Mouse (Mus musculus) hindbrain, embryonic 12.5 days (tissue): Measurements from ENCODE around the gene Cct2. TPM values are rescaled to one million over a fixed set of nuclear protein-coding genes. Genes with fewer than 3 reads are reported as not detected.
A peak's percentile ranks its signal among the peaks of the same experiment; 100 is the strongest.

Experiments
- ATAC-seq: fragments of 200-750 bp; cut with Nextera tagmentation; 2 replicates; pipeline ENCODE4 v1.8.0; 2017; ENCODE audit warnings: moderate TSS enrichment; ENCODE audit not compliant: low FRiP score
- H3K27ac ChIP-seq: fragments of 300-500 bp; sonication (generic); 2 replicates; pipeline ENCODE4 v1.5.1; 2016; ENCODE audit warnings: mild to moderate bottlenecking
- H3K27me3 ChIP-seq: fragments of 300-500 bp; sonication (generic); 2 replicates; pipeline ENCODE4 v1.6.1; 2016; ENCODE audit warnings: mild to moderate bottlenecking
- H3K36me3 ChIP-seq: fragments of 300-500 bp; sonication (generic); 2 replicates; pipeline ENCODE4 v1.6.1; 2016; ENCODE audit warnings: mild to moderate bottlenecking
- H3K4me1 ChIP-seq: fragments of 300-500 bp; sonication (generic); 2 replicates; pipeline ENCODE4 v1.6.1; 2016
- H3K4me2 ChIP-seq: fragments of 300-500 bp; sonication (generic); replicated peaks from 2 replicates; pipeline ENCODE4 v1.6.1; 2016; ENCODE audit warnings: mild to moderate bottlenecking
- H3K4me3 ChIP-seq: fragments of 300-500 bp; sonication (generic); 2 replicates; pipeline ENCODE4 v1.5.1; 2016; ENCODE audit warnings: mild to moderate bottlenecking
- H3K9ac ChIP-seq: fragments of 300-500 bp; sonication (generic); 2 replicates; pipeline ENCODE4 v1.6.1; 2016; ENCODE audit warnings: mild to moderate bottlenecking, moderate library complexity
- H3K9me3 ChIP-seq: fragments of 300-500 bp; sonication (generic); replicated peaks from 2 replicates; pipeline ENCODE4 v1.6.1; 2016; ENCODE audit warnings: mild to moderate bottlenecking
- WGBS: fragments of 180-500 bp; shearing (Covaris S2); methylation state at CpG from one replicate; pipeline ENCODE4 v1.1.7; 2016; 5-methylcytosine and 5-hydroxymethylcytosine counted together
- polyA plus RNA-seq: library from polyadenylated mRNA; unstranded; fragments of >200 nt; fragmentation: Nextera tagmentation; extraction: Ambion mirVana; gene quantifications from 2 replicates; pipeline ENCODE4 v1.2.1, GENCODE M21; 2016

The Cct2 gene
- polyA plus RNA-seq, 1 experiment from 2014 or later = 247 TPM

DNA sequence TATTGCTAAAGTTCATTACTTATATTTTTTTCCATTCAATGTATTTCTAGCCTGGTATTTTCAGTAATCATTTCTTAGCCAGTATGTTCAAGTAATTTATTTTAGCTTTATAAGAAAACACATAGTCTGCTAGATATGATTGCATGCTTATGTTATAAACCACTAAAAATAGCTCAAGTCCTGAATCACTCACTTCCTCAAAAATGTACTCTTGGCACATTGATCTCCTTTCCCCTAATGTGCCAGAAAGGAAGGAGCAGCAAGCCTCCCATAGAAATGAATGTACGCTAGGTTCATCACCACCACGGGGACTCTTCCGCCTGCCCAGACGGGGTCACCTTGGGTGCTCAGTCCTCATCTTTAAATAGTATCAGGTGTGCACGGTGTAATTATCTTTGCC, 49.0 kb downstream of the Cct2 start:
- H3K36me3 ChIP-seq = no peaks in the 10 kb centered on the region
- H3K9me3 ChIP-seq = no peaks in the 10 kb centered on the region
- H3K27me3 ChIP-seq = no peaks in the 10 kb centered on the region
- ATAC-seq = no peak
- WGBS = 84% methylated on average over 5 of the region's 5 CpGs
- no peak overlapping the region for H3K4me2 ChIP-seq
- no peak overlapping the region for H3K9ac ChIP-seq
- H3K27ac ChIP-seq = no peak overlapping the region
- peaks cover 15% of the 10 kb centered on the region for H3K4me1 ChIP-seq
- no peak overlapping the region for H3K4me3 ChIP-seq

DNA sequence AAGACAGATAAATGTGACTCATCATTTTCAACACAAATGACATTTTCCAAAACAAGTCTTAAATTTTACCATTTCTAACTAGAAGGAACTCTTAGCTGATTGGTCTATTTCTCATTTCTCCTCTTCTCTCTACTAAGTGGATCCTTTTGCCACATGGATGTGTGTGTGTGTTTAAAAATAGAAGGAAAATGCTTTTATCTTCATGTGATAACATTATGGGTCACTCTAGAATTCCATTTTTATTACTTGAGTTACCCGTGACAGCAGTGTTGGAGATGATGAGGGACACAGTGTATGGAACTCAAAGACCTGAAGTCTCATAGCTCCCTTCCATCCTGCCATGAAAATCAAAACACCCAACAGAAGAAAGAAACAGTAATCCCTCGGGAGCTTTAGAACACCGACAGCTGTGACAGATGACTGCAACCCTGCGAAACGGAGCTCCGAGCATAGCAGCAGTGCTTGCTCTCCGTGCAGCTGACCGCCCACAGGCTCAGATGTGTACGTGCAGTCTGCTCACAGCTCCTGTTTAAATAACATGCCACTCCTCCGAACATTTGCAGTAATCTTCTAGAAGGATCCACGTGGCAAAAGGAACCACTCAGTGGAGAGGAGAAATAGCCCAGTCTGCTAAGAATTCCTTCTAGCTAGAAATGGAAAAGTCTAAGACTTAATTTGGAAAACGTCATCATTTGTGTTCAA, 49.8 kb downstream of the Cct2 start:
- no peaks in the 10 kb centered on the region for H3K9me3 ChIP-seq
- peak; percentile 88 for ATAC-seq
- no peaks in the 10 kb centered on the region for H3K27me3 ChIP-seq
- H3K9ac ChIP-seq = no peak overlapping the region
- no peak overlapping the region for H3K4me3 ChIP-seq
- WGBS = 20% methylated on average over 12 of the region's 12 CpGs
- peak overlapping the region; percentile 35; the same call in 1 of the 2 replicates for H3K27ac ChIP-seq
- peaks cover 15% of the 10 kb centered on the region for H3K4me1 ChIP-seq
- H3K4me2 ChIP-seq = peak overlapping the region; percentile 29
- no peaks in the 10 kb centered on the region for H3K36me3 ChIP-seq

DNA sequence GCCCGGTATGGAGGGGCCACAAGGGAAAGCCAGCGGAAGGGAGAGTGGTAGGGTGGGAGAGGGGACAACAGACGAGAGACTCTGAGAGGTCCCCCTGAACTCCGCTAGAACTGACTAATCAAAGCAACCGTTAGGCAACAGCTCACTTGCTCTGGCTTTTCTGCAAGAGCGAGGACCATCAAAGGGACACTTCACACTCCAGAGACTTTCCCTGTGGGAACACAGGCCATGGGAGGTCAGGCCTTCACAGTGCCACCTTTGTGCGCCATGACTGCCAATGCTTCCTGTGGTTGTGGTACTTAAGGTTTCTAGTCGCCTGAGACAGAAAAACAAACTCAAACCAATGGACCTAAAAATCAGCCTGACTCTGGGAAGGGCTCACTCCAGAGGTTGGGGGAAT, 52.6 kb downstream of the Cct2 start:
- Histone ChIP-seq H3K4me2 (no peak overlapping the region), H3K36me3 (no peaks in the 10 kb centered on the region), H3K27me3 (no peaks in the 10 kb centered on the region), H3K4me3 (no peak overlapping the region), H3K4me1 (peaks cover 6% of the 10 kb centered on the region; the same call in 1 of the 2 replicates), H3K27ac (no peak overlapping the region), H3K9me3 (no peaks in the 10 kb centered on the region), H3K9ac (no peak overlapping the region)
- no peak for ATAC-seq
- WGBS = 47% methylated on average over 8 of the region's 8 CpGs

DNA sequence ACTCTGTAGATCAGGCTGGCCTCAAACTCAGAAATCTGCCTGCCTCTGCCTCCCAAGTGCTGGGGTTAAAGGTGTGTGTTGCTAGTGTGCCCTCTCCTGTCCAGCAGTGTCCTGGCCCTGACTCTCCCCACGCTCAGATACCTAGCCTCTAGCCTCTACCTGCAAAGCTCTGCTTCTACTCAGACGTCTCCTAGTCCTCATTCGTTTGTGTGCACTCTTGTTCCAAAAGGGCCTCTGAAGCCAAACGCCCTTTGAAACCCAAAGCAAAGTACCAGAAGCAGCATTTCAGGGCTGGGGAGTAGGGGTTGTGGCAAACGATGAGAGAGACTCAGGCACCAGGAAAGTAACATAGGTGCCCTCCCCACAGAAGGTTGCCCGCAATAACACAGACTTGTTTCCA, 53.9 kb downstream of the Cct2 start:
- H3K4me3 ChIP-seq = no peak overlapping the region
- no peak overlapping the region for H3K9ac ChIP-seq
- peaks cover 12% of the 10 kb centered on the region; the same call in 1 of the 2 replicates for H3K4me1 ChIP-seq
- 89% methylated on average over 6 of the region's 6 CpGs for WGBS
- no peak overlapping the region for H3K27ac ChIP-seq
- H3K27me3 ChIP-seq = no peaks in the 10 kb centered on the region
- ATAC-seq = no peak
- no peak overlapping the region for H3K4me2 ChIP-seq
- H3K36me3 ChIP-seq = no peaks in the 10 kb centered on the region
- H3K9me3 ChIP-seq = no peaks in the 10 kb centered on the region

DNA sequence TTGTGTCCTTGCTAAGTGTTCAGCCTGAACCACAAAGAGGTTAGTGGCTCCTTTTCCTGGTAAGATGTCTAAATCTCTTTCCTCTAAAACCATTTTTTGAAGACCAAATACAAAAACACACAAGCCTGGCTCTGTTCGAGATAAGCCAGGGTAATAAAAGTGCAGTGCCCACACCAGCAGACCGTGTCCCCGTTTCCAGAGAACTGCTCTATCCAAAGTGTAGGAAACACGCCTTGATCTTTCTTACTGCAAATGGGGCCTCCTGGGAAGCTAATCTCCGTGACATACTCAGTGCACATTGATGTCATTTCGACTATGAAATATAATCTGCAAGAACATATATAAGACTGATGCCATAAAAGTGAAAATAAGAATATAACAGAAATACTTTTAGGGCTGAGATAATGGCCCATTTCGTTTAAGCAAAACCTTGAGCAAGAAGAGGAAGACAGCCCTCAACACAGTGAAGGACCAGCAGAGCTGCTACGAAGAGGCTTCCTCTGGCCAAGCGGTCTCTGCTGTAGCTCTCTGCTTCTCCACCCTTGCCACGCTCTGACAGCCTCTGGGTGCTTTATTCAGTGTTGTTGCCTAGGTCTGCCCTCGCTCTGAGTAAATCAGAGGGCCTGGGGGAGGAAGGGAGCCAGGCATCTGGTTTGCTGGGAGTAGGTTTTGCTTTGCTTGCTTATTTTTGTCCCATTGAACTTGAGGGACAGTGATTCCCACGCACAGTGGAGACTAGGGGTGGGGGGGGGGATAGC, 57.7 kb downstream of the Cct2 start:
- no peaks in the 10 kb centered on the region for H3K9me3 ChIP-seq
- WGBS = 76% methylated on average over 12 of the region's 12 CpGs
- ATAC-seq = no peak

DNA sequence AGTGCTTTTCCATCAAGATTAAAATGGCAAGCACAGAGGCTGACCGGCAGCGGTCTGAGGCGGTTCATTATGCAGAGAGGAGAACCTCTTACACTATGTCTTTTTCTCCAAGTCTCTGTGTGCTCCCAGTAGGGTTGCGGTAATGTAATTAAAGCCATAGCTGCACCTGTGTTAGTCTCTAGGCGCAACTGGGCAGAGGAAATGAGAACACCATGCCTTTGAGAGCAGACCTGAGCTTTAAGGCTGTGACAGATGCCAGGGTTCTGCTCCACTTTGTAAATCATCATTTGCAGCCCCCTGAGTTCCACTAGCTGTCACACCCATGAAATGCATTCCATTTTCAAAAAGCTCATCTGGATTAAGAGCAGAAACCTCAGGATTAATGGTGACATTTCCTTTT, 58.9 kb downstream of the Cct2 start:
- H3K9ac ChIP-seq = no peak overlapping the region
- no peaks in the 10 kb centered on the region for H3K36me3 ChIP-seq
- ATAC-seq = peak; percentile 46
- no peaks in the 10 kb centered on the region for H3K9me3 ChIP-seq
- no peak overlapping the region for H3K27ac ChIP-seq
- no peak overlapping the region for H3K4me3 ChIP-seq
- H3K27me3 ChIP-seq = no peaks in the 10 kb centered on the region
- no peak overlapping the region for H3K4me2 ChIP-seq
- WGBS = 60% methylated on average over 5 of the region's 5 CpGs
- H3K4me1 ChIP-seq = peaks cover 9% of the 10 kb centered on the region; the same call in 1 of the 2 replicates

More for the DNA sequence above, 57.7 kb downstream of the Cct2 start:
- H3K27ac ChIP-seq = no peak overlapping the region
- H3K9ac ChIP-seq = no peak overlapping the region
- peaks cover 9% of the 10 kb centered on the region; the same call in 1 of the 2 replicates for H3K4me1 ChIP-seq
- no peaks in the 10 kb centered on the region for H3K36me3 ChIP-seq
- no peak overlapping the region for H3K4me3 ChIP-seq
- no peak overlapping the region for H3K4me2 ChIP-seq
- H3K27me3 ChIP-seq = no peaks in the 10 kb centered on the region

Other genes starting within 250 kb of the Cct2 start
- 0.17 TPM in 1 of 2 replicates, not detected in the other for gene Myrfl, start 166.9 kb downstream of the Cct2 start, polyA plus RNA-seq
- 40.4 and 44.1 TPM in 2 replicates for gene Rab3ip, start 113.0 kb downstream of the Cct2 start, polyA plus RNA-seq
- gene Gm10271, start 91.2 kb downstream of the Cct2 start, polyA plus RNA-seq = not detected in 2 replicates
- gene Best3, start 77.5 kb downstream of the Cct2 start, polyA plus RNA-seq = 0.22 and 0.53 TPM in 2 replicates
- gene Lrrc10, start 18.5 kb downstream of the Cct2 start, polyA plus RNA-seq = not detected in 2 replicates
- gene Frs2, start 84.7 kb upstream of the Cct2 start, polyA plus RNA-seq = 25.3 and 31.7 TPM in 2 replicates
- 112 and 134 TPM in 2 replicates for gene Yeats4, start 160.7 kb upstream of the Cct2 start, polyA plus RNA-seq
- not detected in 2 replicates for gene 9530003J23Rik, start 174.9 kb upstream of the Cct2 start, polyA plus RNA-seq
- gene Lyz2, start 218.5 kb upstream of the Cct2 start, polyA plus RNA-seq = 16.9 and 17.5 TPM in 2 replicates
- not detected in 2 replicates for gene Lyz1, start 229.1 kb upstream of the Cct2 start, polyA plus RNA-seq